Mouse (Mus musculus): Measurements from ENCODE around the gene Tulp4. TPM values are rescaled to one million over a fixed set of nuclear protein-coding genes. Genes with fewer than 3 reads are reported as not detected.

Tulp4 gene
- polyA plus RNA-seq, 1 experiment from 2014 or later: 33.3 TPM

DNA sequence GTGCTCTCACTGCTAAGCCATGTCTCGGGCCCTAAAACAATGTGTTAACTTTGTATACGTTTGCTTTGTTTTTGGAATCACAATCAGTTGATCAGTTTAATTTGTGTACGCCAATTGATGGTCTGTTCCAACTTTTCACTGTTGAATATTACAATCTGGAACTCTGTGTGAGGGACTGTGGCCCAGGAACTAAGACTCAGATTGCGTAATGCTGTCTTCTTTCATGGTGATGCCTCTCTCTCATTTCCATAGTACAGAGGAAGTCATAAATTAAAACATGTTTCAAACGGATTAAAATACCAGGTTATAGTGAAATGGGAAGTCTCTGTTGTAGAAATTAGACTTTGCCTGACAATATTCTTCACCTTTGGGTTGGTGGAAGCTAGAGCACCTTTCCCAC lies 83.0 kb downstream of the Tulp4 start:
- H3K4me3 ChIP-seq: no peak overlapping the region
- no peak overlapping the region for H3K4me2 ChIP-seq
- peaks cover 11% of the 10 kb centered on the region for H3K4me1 ChIP-seq (replicated peaks)
- peaks cover 7% of the 10 kb centered on the region for H3K36me3 ChIP-seq
- WGBS: 88% methylated on average over 5 of the region's 5 CpGs
- H3K27ac ChIP-seq: no peak overlapping the region
- no peaks in the 10 kb centered on the region for H3K9me3 ChIP-seq (replicated peaks)
- H3K27me3 ChIP-seq: no peaks in the 10 kb centered on the region
- H3K9ac ChIP-seq: no peak overlapping the region
- ATAC-seq (replicated peaks; ENCODE audit: insufficient number of reproducible peaks, insufficient read depth, low FRiP score, low read depth): no peak

GRCm38 (mm10) chr17:6192275-6192674 lies 86.0 kb downstream of the Tulp4 start:
- Histone ChIP-seq H3K27ac (no peak overlapping the region), H3K36me3 (peaks cover 5% of the 10 kb centered on the region), H3K27me3 (no peaks in the 10 kb centered on the region), H3K9me3 (replicated peaks) (no peaks in the 10 kb centered on the region), H3K4me2 (no peak overlapping the region), H3K4me1 (replicated peaks) (peaks cover 7% of the 10 kb centered on the region), H3K4me3 (no peak overlapping the region), H3K9ac (no peak overlapping the region)
- WGBS: 70% methylated on average over 6 of the region's 6 CpGs
- ATAC-seq (replicated peaks; ENCODE audit: insufficient number of reproducible peaks, insufficient read depth, low FRiP score, low read depth): no peak

- no peak overlapping the region for H3K27ac ChIP-seq
- no peak for ATAC-seq (replicated peaks; ENCODE audit: insufficient number of reproducible peaks, insufficient read depth, low FRiP score, low read depth)
- no peak overlapping the region for H3K4me2 ChIP-seq
- no peak overlapping the region for H3K9ac ChIP-seq
- H3K27me3 ChIP-seq: no peaks in the 10 kb centered on the region
- peaks cover 9% of the 10 kb centered on the region; the same call in 1 of the 2 replicates for H3K36me3 ChIP-seq
- H3K4me1 ChIP-seq (replicated peaks): peaks cover 7% of the 10 kb centered on the region
- no peak overlapping the region for H3K4me3 ChIP-seq
- WGBS: 82% methylated on average over 1 of the region's 1 CpGs
- no peaks in the 10 kb centered on the region for H3K9me3 ChIP-seq (replicated peaks)
These were observed 89.2 kb downstream of the Tulp4 start for GRCm38 (mm10) chr17:6195390-6195789.

DNA sequence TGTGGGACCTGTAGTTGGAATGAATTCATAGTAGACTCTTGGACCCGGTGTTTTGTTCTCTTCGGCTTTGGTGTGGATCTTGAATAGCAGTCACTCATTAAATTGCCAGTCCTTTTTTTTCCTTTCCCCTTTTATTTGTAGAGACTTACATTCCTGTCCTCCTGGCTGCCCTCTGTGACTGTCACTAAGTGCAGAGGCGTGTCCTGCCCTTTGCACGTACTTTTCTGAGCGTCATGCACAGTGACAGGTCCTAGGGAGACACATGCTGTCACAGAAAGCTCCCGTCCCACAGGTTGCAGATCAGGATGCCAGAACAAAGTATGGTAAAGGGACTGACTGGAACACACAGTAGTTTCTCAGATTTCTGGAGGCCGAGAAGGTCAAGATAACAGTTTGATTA lies 91.3 kb downstream of the Tulp4 start:
- Histone ChIP-seq H3K27me3 (no peaks in the 10 kb centered on the region), H3K4me2 (no peak overlapping the region), H3K9ac (no peak overlapping the region), H3K9me3 (replicated peaks) (no peaks in the 10 kb centered on the region), H3K27ac (no peak overlapping the region), H3K4me1 (replicated peaks) (no peaks in the 10 kb centered on the region; the same call in 1 of the 2 replicates), H3K36me3 (peaks cover 20% of the 10 kb centered on the region; the same call in 1 of the 2 replicates), H3K4me3 (no peak overlapping the region)
- ATAC-seq (replicated peaks; ENCODE audit: insufficient number of reproducible peaks, insufficient read depth, low FRiP score, low read depth): no peak; the same call in 1 of the 2 replicates
- WGBS: 54% methylated on average over 7 of the region's 7 CpGs

DNA sequence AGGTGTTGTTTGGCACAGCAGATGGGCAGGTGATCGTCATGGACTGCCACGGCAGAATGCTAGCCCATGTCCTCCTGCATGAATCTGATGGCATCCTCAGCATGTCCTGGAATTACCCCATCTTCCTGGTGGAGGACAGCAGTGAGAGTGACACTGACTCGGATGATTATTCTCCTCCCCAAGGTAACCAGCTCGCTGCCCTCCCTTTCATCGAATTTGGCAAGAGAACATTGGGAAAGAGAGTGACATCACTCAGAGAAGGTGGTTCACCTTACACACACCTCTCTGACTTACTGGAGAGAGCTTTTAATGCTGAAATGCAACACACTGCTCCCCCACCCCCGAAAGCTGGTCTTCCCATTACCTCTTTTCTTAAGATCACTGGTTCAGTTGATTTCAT lies 92.4 kb downstream of the Tulp4 start:
- 87% methylated on average over 6 of the region's 6 CpGs for WGBS
- H3K4me1 ChIP-seq (replicated peaks): peaks cover 3% of the 10 kb centered on the region
- no peak overlapping the region for H3K4me2 ChIP-seq
- no peak overlapping the region for H3K9ac ChIP-seq
- no peak for ATAC-seq (replicated peaks; ENCODE audit: insufficient number of reproducible peaks, insufficient read depth, low FRiP score, low read depth)
- no peaks in the 10 kb centered on the region for H3K9me3 ChIP-seq (replicated peaks)
- H3K27ac ChIP-seq: no peak overlapping the region
- H3K4me3 ChIP-seq: no peak overlapping the region
- no peaks in the 10 kb centered on the region for H3K27me3 ChIP-seq
- H3K36me3 ChIP-seq: peaks cover 20% of the 10 kb centered on the region; the same call in 1 of the 2 replicates

DNA sequence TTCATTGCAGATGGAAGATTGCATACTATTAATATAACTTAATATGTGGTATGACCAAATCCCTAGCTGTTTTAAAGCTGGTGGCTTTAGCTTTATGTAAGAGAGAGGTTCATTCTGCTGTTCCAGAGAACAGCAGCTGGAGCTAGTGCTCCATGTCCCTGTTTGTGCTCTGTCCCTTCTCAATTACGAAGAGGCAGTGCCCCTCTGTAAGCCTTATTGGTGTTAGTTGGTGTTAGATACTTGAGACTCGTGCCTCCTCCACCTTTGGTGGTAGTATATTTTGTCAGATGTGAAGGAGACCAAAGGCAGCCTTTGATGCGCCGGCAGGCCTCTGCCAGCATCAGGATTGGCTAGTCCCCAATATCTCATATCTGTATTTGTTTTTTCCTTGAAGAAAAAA lies 92.9 kb downstream of the Tulp4 start:
- H3K4me2 ChIP-seq: no peak overlapping the region
- no peaks in the 10 kb centered on the region for H3K27me3 ChIP-seq
- H3K9ac ChIP-seq: no peak overlapping the region
- ATAC-seq (replicated peaks; ENCODE audit: insufficient number of reproducible peaks, insufficient read depth, low FRiP score, low read depth): no peak
- 67% methylated on average over 4 of the region's 4 CpGs for WGBS
- H3K27ac ChIP-seq: no peak overlapping the region
- peaks cover 20% of the 10 kb centered on the region; the same call in 1 of the 2 replicates for H3K36me3 ChIP-seq
- H3K4me3 ChIP-seq: no peak overlapping the region
- no peaks in the 10 kb centered on the region for H3K9me3 ChIP-seq (replicated peaks)
- H3K4me1 ChIP-seq (replicated peaks): peaks cover 7% of the 10 kb centered on the region

- H3K27ac ChIP-seq: no peak overlapping the region
- H3K4me1 ChIP-seq (replicated peaks): peaks cover 7% of the 10 kb centered on the region
- 92% methylated on average over 14 of the region's 14 CpGs for WGBS
- no peak for ATAC-seq (replicated peaks; ENCODE audit: insufficient number of reproducible peaks, insufficient read depth, low FRiP score, low read depth)
- no peaks in the 10 kb centered on the region for H3K9me3 ChIP-seq (replicated peaks)
- H3K36me3 ChIP-seq: peaks cover 20% of the 10 kb centered on the region; the same call in 1 of the 2 replicates
- no peak overlapping the region for H3K4me3 ChIP-seq
- no peak overlapping the region for H3K9ac ChIP-seq
- no peaks in the 10 kb centered on the region for H3K27me3 ChIP-seq
- H3K4me2 ChIP-seq: no peak overlapping the region
These were observed 95.4 kb downstream of the Tulp4 start for GRCm38 (mm10) chr17:6201522-6202250.

GRCm38 (mm10) chr17:6202389-6203110 lies 96.3 kb downstream of the Tulp4 start:
- H3K9me3 ChIP-seq (replicated peaks): no peaks in the 10 kb centered on the region
- H3K4me3 ChIP-seq: no peak overlapping the region
- 0 out of 2 replicates have a peak overlapping the region, but pooled peaks have one; percentile 27 for H3K27ac ChIP-seq
- H3K4me2 ChIP-seq: no peak overlapping the region
- peaks cover 20% of the 10 kb centered on the region; the same call in 1 of the 2 replicates for H3K36me3 ChIP-seq
- peaks cover 7% of the 10 kb centered on the region for H3K4me1 ChIP-seq (replicated peaks)
- no peak for ATAC-seq (replicated peaks; ENCODE audit: insufficient number of reproducible peaks, insufficient read depth, low FRiP score, low read depth)
- H3K9ac ChIP-seq: no peak overlapping the region
- H3K27me3 ChIP-seq: no peaks in the 10 kb centered on the region
- WGBS: 65% methylated on average over 14 of the region's 14 CpGs

DNA sequence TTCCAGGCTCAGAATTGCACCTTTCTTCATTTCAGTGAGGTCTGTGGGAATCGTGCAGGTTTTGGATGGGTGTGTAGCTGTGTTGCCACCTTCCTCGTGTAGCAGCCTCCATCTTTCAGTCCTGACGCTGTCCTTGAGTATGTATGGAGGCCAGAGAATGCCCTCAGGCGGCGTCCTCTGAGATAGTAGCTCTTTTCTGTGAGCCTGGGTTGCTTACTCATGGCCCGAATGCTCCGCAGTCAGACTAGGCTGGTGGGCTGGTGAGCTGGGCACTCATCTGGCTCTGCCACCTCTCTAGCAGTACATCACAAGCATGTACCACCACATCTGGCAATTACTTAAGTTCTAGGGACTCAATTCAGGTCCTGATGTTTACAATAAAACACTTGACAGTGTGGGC lies 96.9 kb downstream of the Tulp4 start:
- H3K27ac ChIP-seq: 0 out of 2 replicates have a peak overlapping the region, but pooled peaks have one; percentile 27
- H3K4me1 ChIP-seq (replicated peaks): peaks cover 7% of the 10 kb centered on the region
- no peak for ATAC-seq (replicated peaks; ENCODE audit: insufficient number of reproducible peaks, insufficient read depth, low FRiP score, low read depth)
- no peaks in the 10 kb centered on the region for H3K9me3 ChIP-seq (replicated peaks)
- no peak overlapping the region for H3K4me3 ChIP-seq
- no peak overlapping the region for H3K4me2 ChIP-seq
- no peaks in the 10 kb centered on the region for H3K27me3 ChIP-seq
- 65% methylated on average over 7 of the region's 7 CpGs for WGBS
- no peak overlapping the region for H3K9ac ChIP-seq
- H3K36me3 ChIP-seq: peaks cover 20% of the 10 kb centered on the region; the same call in 1 of the 2 replicates

DNA sequence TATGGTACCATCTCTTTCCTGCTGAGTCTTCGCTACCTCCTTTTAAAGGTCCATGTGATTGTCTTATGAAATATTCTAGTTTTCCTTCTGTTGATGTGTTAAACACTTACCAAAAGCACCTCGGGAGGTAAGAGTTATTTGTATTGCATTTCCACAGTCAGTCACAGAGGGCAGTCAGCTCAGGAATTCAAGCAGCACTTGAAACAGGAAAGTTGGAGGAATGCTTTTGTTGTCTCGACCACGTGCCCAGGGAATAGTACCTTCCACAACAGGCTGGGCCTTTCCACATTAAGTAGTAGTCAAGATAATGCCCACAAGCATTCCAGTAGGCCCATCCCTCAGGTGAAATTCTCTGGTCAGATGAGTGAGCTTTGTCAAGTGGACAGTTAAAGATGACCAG lies 97.6 kb downstream of the Tulp4 start:
- no peaks in the 10 kb centered on the region for H3K27me3 ChIP-seq
- H3K27ac ChIP-seq: peak overlapping the region; percentile 50
- no peak overlapping the region for H3K9ac ChIP-seq
- WGBS: 33% methylated on average over 4 of the region's 4 CpGs
- no peak overlapping the region for H3K4me3 ChIP-seq
- H3K4me1 ChIP-seq (replicated peaks): peaks cover 7% of the 10 kb centered on the region
- H3K9me3 ChIP-seq (replicated peaks): no peaks in the 10 kb centered on the region
- peaks cover 15% of the 10 kb centered on the region; the same call in 1 of the 2 replicates for H3K36me3 ChIP-seq
- H3K4me2 ChIP-seq: no peak overlapping the region
- peak; percentile 53; the same call in 1 of the 2 replicates for ATAC-seq (replicated peaks; ENCODE audit: insufficient number of reproducible peaks, insufficient read depth, low FRiP score, low read depth)

GRCm38 (mm10) chr17:6211721-6212120 lies 105.5 kb downstream of the Tulp4 start:
- Histone ChIP-seq H3K27me3 (no peaks in the 10 kb centered on the region), H3K9me3 (replicated peaks) (no peaks in the 10 kb centered on the region), H3K4me1 (replicated peaks) (peaks cover 24% of the 10 kb centered on the region), H3K36me3 (peaks cover 9% of the 10 kb centered on the region; the same call in 1 of the 2 replicates), H3K9ac (no peak overlapping the region), H3K4me3 (no peak overlapping the region), H3K27ac (peak overlapping the region; percentile 72), H3K4me2 (no peak overlapping the region)
- WGBS: 73% methylated on average over 1 of the region's 1 CpGs
- ATAC-seq (replicated peaks; ENCODE audit: insufficient number of reproducible peaks, insufficient read depth, low FRiP score, low read depth): peak; percentile 59; the same call in 1 of the 2 replicates
